Mouse (Mus musculus) kidney, embryonic 15.5 days (tissue): Measurements from ENCODE around the gene Coro2a. TPM values are rescaled to one million over a fixed set of nuclear protein-coding genes. Genes with fewer than 3 reads are reported as not detected.

Source experiments
- ATAC-seq: fragments of 200-750 bp; cut with Nextera tagmentation; replicated peaks from 2 replicates; pipeline ENCODE4 v1.8.0; 2017; ENCODE audit warnings: moderate TSS enrichment; ENCODE audit not compliant: low FRiP score
- H3K27ac ChIP-seq: fragments of 300-500 bp; sonication (generic); 2 replicates; pipeline ENCODE4 v1.5.1; 2015; ENCODE audit warnings: mild to moderate bottlenecking, inconsistent platforms
- H3K27me3 ChIP-seq: fragments of 300-500 bp; sonication (generic); 2 replicates; pipeline ENCODE4 v1.6.1; 2015; ENCODE audit warnings: inconsistent platforms
- H3K36me3 ChIP-seq: fragments of 300-500 bp; sonication (generic); 2 replicates; pipeline ENCODE4 v1.6.1; 2015; ENCODE audit warnings: inconsistent platforms
- H3K4me1 ChIP-seq: fragments of 300-500 bp; sonication (generic); 2 replicates; pipeline ENCODE4 v1.6.1; 2015; ENCODE audit warnings: inconsistent platforms
- H3K4me2 ChIP-seq: fragments of 300-500 bp; sonication (generic); 2 replicates; pipeline ENCODE4 v1.6.1; 2015; ENCODE audit warnings: moderate library complexity, mild to moderate bottlenecking, inconsistent platforms
- H3K4me3 ChIP-seq: fragments of 300-500 bp; sonication (generic); replicated peaks from 2 replicates; pipeline ENCODE4 v1.5.1; 2015; ENCODE audit warnings: mild to moderate bottlenecking, inconsistent platforms
- H3K9ac ChIP-seq: fragments of 300-500 bp; sonication (generic); 2 replicates; pipeline ENCODE4 v1.6.1; 2015; ENCODE audit warnings: mild to moderate bottlenecking, inconsistent platforms
- H3K9me3 ChIP-seq: fragments of 300-500 bp; sonication (generic); replicated peaks from 2 replicates; pipeline ENCODE4 v1.6.1; 2016; ENCODE audit warnings: inconsistent platforms
- WGBS: fragments of 180-500 bp; shearing (Covaris S2); methylation state at CpG from one replicate; pipeline ENCODE4 v1.1.7; 2015; ENCODE audit warnings: mixed read lengths; 5-methylcytosine and 5-hydroxymethylcytosine counted together
- polyA plus RNA-seq: library from polyadenylated mRNA; unstranded; fragments of >200 nt; fragmentation: Nextera tagmentation; extraction: Ambion mirVana; gene quantifications from 2 replicates; pipeline ENCODE4 v1.2.1, GENCODE M21; 2015

The Coro2a gene
- polyA plus RNA-seq, 1 experiment from 2014 or later: 4.8 TPM

- ATAC-seq: no peak
- H3K4me2 ChIP-seq: no peak overlapping the region
- WGBS: 40% methylated on average over 6 of the region's 6 CpGs
- H3K27ac ChIP-seq: no peak overlapping the region
- no peak overlapping the region for H3K4me3 ChIP-seq
- no peaks in the 10 kb centered on the region for H3K36me3 ChIP-seq
- H3K27me3 ChIP-seq: no peaks in the 10 kb centered on the region
- H3K9ac ChIP-seq: no peak overlapping the region
- H3K9me3 ChIP-seq: no peaks in the 10 kb centered on the region
- H3K4me1 ChIP-seq: no peaks in the 10 kb centered on the region; the same call in 1 of the 2 replicates
These were observed 55.3 kb downstream of the Coro2a start for GRCm38 (mm10) chr4:46546709-46547108.

- H3K36me3 ChIP-seq: no peaks in the 10 kb centered on the region
- no peak overlapping the region for H3K9ac ChIP-seq
- H3K4me3 ChIP-seq: no peak overlapping the region
- no peaks in the 10 kb centered on the region for H3K27me3 ChIP-seq
- H3K4me2 ChIP-seq: no peak overlapping the region
- 11% methylated on average over 9 of the region's 9 CpGs for WGBS
- H3K9me3 ChIP-seq: no peaks in the 10 kb centered on the region
- ATAC-seq: no peak
- no peaks in the 10 kb centered on the region; the same call in 1 of the 2 replicates for H3K4me1 ChIP-seq
- no peak overlapping the region for H3K27ac ChIP-seq
These were observed 56.5 kb downstream of the Coro2a start for GRCm38 (mm10) chr4:46545498-46545897.

- WGBS: 26% methylated on average over 1 of the region's 1 CpGs
- no peak for ATAC-seq
- H3K36me3 ChIP-seq: no peaks in the 10 kb centered on the region
- no peak overlapping the region for H3K4me2 ChIP-seq
- no peaks in the 10 kb centered on the region; the same call in 1 of the 2 replicates for H3K4me1 ChIP-seq
- no peak overlapping the region for H3K27ac ChIP-seq
- no peak overlapping the region for H3K9ac ChIP-seq
- no peak overlapping the region for H3K4me3 ChIP-seq
- no peaks in the 10 kb centered on the region for H3K9me3 ChIP-seq
- H3K27me3 ChIP-seq: 0 out of 2 replicates have a peak, but pooled peaks cover 5% of the 10 kb centered on the region
These were observed 57.7 kb downstream of the Coro2a start for GRCm38 (mm10) chr4:46544313-46544712.

- no peak overlapping the region for H3K9ac ChIP-seq
- WGBS: 90% methylated on average over 13 of the region's 13 CpGs
- no peaks in the 10 kb centered on the region for H3K36me3 ChIP-seq
- no peak overlapping the region for H3K4me2 ChIP-seq
- H3K27ac ChIP-seq: no peak overlapping the region
- H3K4me1 ChIP-seq: peaks cover 3% of the 10 kb centered on the region; the same call in 1 of the 2 replicates
- H3K9me3 ChIP-seq: no peaks in the 10 kb centered on the region
- no peak overlapping the region for H3K4me3 ChIP-seq
- ATAC-seq: no peak
- 0 out of 2 replicates have a peak, but pooled peaks cover 5% of the 10 kb centered on the region for H3K27me3 ChIP-seq
These were observed 58.5 kb downstream of the Coro2a start for GRCm38 (mm10) chr4:46543366-46544050.

- H3K36me3 ChIP-seq: no peaks in the 10 kb centered on the region
- no peak overlapping the region for H3K4me3 ChIP-seq
- H3K9me3 ChIP-seq: no peaks in the 10 kb centered on the region
- peaks cover 3% of the 10 kb centered on the region; the same call in 1 of the 2 replicates for H3K4me1 ChIP-seq
- no peak overlapping the region for H3K27ac ChIP-seq
- 54% methylated on average over 9 of the region's 9 CpGs for WGBS
- no peak for ATAC-seq
- no peak overlapping the region for H3K4me2 ChIP-seq
- no peak overlapping the region for H3K9ac ChIP-seq
- H3K27me3 ChIP-seq: peaks cover 17% of the 10 kb centered on the region
These were observed 60.3 kb downstream of the Coro2a start for GRCm38 (mm10) chr4:46541707-46542106.

GRCm38 (mm10) chr4:46539167-46539566 is 62.8 kb downstream of the Coro2a start:
- Histone ChIP-seq H3K9me3 (no peaks in the 10 kb centered on the region), H3K9ac (no peak overlapping the region), H3K27me3 (peaks cover 41% of the 10 kb centered on the region), H3K27ac (no peak overlapping the region), H3K4me2 (no peak overlapping the region), H3K4me1 (peaks cover 24% of the 10 kb centered on the region), H3K36me3 (no peaks in the 10 kb centered on the region), H3K4me3 (no peak overlapping the region)
- 27% methylated on average over 9 of the region's 9 CpGs for WGBS
- no peak for ATAC-seq

GRCm38 (mm10) chr4:46535840-46536361 is 66.1 kb downstream of the Coro2a start, which contains the start of gene Trim14:
Gene Trim14 (minus strand): TSS chr4:46536141.
- no peaks in the 10 kb centered on the region for H3K9me3 ChIP-seq
- peaks cover 27% of the 10 kb centered on the region for H3K4me1 ChIP-seq
- H3K9ac ChIP-seq: peak within 1 kb of the TSS; percentile 38
- H3K4me2 ChIP-seq: peak within 1 kb of the TSS; percentile 81
- H3K27me3 ChIP-seq: peaks cover 62% of the 10 kb centered on the region
- no peak within 1 kb of the TSS for H3K27ac ChIP-seq
- H3K4me3 ChIP-seq: peak within 1 kb of the TSS; percentile 52
- peak; percentile 54 for ATAC-seq
- WGBS: under 1% methylated on average over 46 of the region's 46 CpGs
- H3K36me3 ChIP-seq: no peaks in the 10 kb centered on the region

- H3K9ac ChIP-seq: peak overlapping the region; percentile 38
- H3K27me3 ChIP-seq: peaks cover 64% of the 10 kb centered on the region
- peaks cover 27% of the 10 kb centered on the region for H3K4me1 ChIP-seq
- WGBS: 8% methylated on average over 16 of the region's 16 CpGs
- H3K4me2 ChIP-seq: peak overlapping the region; percentile 81
- no peak overlapping the region for H3K27ac ChIP-seq
- no peaks in the 10 kb centered on the region for H3K9me3 ChIP-seq
- no peaks in the 10 kb centered on the region for H3K36me3 ChIP-seq
- peak overlapping the region; percentile 52 for H3K4me3 ChIP-seq
- ATAC-seq: no peak
These were observed 66.7 kb downstream of the Coro2a start for GRCm38 (mm10) chr4:46535094-46535830.

GRCm38 (mm10) chr4:46533934-46534720 is 67.9 kb downstream of the Coro2a start:
- Histone ChIP-seq H3K27ac (no peak overlapping the region), H3K4me2 (peak overlapping the region; percentile 81), H3K4me1 (peaks cover 25% of the 10 kb centered on the region), H3K9ac (no peak overlapping the region), H3K4me3 (peak overlapping the region; percentile 52), H3K27me3 (peaks cover 60% of the 10 kb centered on the region), H3K9me3 (no peaks in the 10 kb centered on the region), H3K36me3 (no peaks in the 10 kb centered on the region)
- ATAC-seq: no peak
- 12% methylated on average over 29 of the region's 29 CpGs for WGBS

GRCm38 (mm10) chr4:46532926-46533325 is 69.1 kb downstream of the Coro2a start:
- 83% methylated on average over 7 of the region's 7 CpGs for WGBS
- H3K4me2 ChIP-seq: no peak overlapping the region
- H3K9me3 ChIP-seq: no peaks in the 10 kb centered on the region
- peaks cover 24% of the 10 kb centered on the region for H3K4me1 ChIP-seq
- no peak overlapping the region for H3K27ac ChIP-seq
- H3K36me3 ChIP-seq: no peaks in the 10 kb centered on the region
- no peak overlapping the region for H3K9ac ChIP-seq
- no peak for ATAC-seq
- no peak overlapping the region for H3K4me3 ChIP-seq
- H3K27me3 ChIP-seq: peaks cover 59% of the 10 kb centered on the region

- WGBS: 85% methylated on average over 2 of the region's 2 CpGs
- no peak overlapping the region for H3K4me3 ChIP-seq
These were observed 69.5 kb downstream of the Coro2a start for GRCm38 (mm10) chr4:46532511-46532910.

More at GRCm38 (mm10) chr4:46532511-46532910, 69.5 kb downstream of the Coro2a start:
- Histone ChIP-seq H3K9ac (no peak overlapping the region), H3K9me3 (no peaks in the 10 kb centered on the region), H3K27me3 (peaks cover 54% of the 10 kb centered on the region), H3K4me1 (peaks cover 24% of the 10 kb centered on the region), H3K27ac (no peak overlapping the region), H3K4me2 (no peak overlapping the region), H3K36me3 (no peaks in the 10 kb centered on the region)
- ATAC-seq: no peak
